Mouse (Mus musculus): ENCODE measurements around the gene Olr1.

- TF ChIP-seq CTCF (IDR thresholded peaks at IDR 0.05; ENCODE audit: borderline replicate concordance, control insufficient read depth, extremely low read depth, insufficient read depth, low read length, poor library complexity) (no peak), POLR2A (IDR thresholded peaks at IDR 0.05; ENCODE audit: control insufficient read depth, extremely low read depth, insufficient read depth, low read length, poor library complexity) (no peak)
Measured at GRCm38 (mm10) chr6:129526069-129526468, 19.1 kb upstream of the Olr1 start.
